Mouse (Mus musculus) cerebellum, postnatal 14 days (tissue): ENCODE results near the gene Rere.
A peak's percentile ranks its signal among the peaks of the same experiment; 100 is the strongest.
"Not testable (repeated sequence)": the region's sequence is repeated elsewhere in the genome, so short reads cannot be mapped to it uniquely, and the experiment has no call there.

Source experiments
- DNase-seq, 2 experiments: peaks; one replicate each; pipeline ENCODE4 v3.0.0; 2021; ENCODE audit warnings: mixed read lengths in 2 of 2

The Rere gene

DNA sequence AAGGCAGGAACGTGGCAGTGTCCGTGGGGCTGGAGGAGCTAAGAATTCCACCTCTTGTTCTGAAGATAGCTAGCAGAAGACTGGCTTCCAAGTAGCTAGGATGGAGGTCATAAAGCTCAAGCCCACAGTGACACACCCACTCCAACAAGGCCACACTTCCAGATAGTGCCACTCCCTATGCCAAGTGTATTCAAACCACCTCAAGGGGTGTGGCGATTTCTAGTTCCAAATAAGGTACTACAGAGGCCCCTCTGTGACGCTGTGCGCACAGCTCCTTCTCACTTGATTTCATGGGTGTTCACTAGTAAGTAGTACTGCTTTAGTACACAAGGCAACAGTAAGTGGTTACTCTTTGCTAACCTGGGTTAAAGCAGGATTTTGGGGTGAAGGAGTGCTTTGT, 237.4 kb downstream of the Rere start:
- no peak for DNase-seq

- DNase-seq, result no peak
These were observed 238.6 kb downstream of the Rere start for GRCm38 (mm10) chr4:150520069-150520468.

DNA sequence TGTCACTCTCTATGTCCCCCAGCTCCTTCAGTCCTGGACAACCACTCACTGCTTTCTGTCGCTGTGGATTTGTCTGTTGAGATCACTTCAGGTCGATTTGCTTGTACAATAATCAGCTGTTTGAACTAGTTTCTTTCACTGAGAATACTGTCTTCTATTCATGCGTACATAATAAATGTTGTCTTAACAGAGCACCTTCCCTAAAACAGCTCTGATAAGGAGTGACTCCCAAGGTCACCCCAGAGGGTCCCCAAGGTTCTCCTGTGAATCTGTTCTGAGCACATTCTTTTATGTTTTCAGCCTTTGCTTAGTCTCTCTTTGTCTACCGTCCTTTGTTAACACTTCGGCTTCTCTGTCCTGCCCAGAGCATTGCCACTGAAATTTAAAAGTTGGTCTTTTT, 241.0 kb downstream of the Rere start:
- DNase-seq, result no peak

- DNase-seq, result no peak
These were observed 241.9 kb downstream of the Rere start for GRCm38 (mm10) chr4:150523351-150523750.

DNA sequence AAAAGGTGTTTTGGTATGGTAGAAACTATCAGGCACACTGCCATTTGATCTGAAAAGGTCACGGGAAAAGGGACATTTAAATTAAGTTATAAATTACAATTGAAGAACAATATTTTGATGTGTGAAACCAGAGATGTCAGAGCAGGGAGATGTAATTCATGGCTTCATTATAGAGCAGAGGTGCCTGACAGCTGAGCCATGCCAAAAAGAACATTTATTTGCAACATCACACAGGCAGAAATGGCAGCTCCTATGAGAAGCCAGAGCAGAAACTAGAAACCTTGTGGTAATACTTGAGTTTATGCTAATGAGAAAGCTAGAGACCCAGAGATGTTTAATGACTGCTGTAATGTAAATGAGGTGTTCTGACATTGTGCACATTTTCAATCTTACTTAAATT, 244.8 kb downstream of the Rere start:
- no peak for DNase-seq

DNA sequence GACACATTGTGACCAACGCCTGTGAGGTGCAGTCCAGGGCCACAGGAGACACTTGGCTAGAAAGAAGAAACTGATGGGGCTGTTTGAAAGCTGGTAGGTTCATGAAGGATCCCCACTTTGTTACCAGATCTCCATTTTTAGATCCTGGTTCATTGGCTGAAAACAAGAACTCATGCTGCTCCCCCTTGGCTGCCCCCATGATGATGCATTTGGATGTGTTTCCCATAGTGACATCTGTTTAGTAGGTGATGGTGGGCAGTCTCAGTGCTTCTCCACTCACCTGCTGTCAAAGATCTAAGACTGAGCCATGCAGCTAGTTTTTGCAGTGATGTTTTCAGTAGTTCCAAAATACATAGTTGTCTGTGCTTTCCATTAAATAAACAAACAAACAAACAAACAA, 247.0 kb downstream of the Rere start:
- peak in 1 of 2 experiments; percentile 42 for DNase-seq

DNA sequence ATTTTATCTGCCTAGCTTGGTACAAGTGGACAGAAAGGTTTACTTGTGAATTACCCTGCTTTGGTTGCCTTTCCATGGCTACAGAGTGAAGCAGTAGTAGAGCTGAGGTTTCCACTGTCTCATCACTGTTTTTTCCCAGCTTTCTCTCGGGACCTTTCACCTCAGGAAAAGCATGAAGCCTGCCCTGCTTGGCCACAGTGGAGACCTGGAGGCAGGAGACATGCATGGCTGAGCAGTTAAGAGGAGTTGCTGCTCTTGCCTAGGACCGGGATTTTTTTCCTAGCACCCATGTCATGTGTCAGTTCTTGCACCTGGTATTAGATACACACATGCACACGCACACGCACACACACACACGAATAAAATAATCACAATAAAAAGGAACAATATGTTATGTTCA, 247.4 kb downstream of the Rere start:
- no peak for DNase-seq

- no peak for DNase-seq
These were observed 250.4 kb downstream of the Rere start for GRCm38 (mm10) chr4:150531869-150532268.

- DNase-seq, result no peak
These were observed 255.5 kb downstream of the Rere start for GRCm38 (mm10) chr4:150536821-150537510.

DNA sequence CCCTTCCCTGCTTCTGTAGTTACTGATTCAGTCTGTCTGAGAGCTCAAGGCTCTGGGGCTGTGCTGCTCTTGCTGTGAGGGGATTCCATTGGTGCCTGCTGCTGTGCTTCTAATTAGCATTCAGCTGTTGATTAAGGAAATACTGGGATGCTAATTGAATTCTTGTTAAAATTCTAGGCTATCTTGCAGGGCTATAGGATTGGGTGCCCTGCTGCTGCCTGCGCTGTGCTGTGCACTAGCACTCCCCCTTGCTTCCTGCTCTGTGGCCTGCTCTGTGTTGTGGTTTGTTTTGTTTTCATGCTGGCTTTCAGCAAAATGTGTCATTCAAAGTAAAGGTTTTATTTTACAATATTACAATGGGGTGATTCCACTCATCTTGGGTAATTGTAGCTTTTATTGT, 258.4 kb downstream of the Rere start:
- DNase-seq, result no peak

DNA sequence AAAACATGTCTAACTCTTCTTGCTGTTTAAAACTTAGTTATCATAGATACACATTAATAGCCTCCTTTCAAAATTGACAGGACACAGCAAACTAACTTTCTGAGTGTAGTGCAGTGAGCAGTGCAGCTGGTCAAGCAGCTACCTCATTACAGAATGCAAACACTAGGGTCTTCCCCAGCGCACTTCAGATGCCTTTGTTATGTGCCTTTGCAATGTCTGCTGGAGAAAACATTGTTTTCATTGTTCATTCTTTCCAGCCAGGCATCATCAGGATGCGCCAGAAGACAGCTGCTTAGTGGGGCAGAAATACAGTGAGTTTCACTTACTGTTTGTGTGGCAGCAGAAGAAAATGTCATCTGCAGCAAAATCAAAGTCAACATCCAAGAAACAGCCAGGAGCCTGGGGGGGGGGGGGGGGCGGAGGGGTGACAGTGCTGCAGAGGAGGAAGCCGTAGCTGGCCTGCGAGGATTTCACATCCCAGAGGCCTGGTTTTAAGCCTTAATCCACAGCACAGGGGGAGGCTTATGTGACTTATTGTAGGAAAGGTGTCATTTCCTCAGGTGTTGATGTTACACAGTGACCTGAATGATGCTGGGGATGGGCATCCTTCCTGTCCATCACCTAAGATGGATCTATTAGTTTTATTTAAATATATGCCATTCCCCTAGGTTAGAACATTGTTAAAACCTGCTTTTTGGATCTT, 259.1 kb downstream of the Rere start:
- no peak for DNase-seq

GRCm38 (mm10) chr4:150544231-150544630, 262.8 kb downstream of the Rere start:
- DNase-seq, result no peak

GRCm38 (mm10) chr4:150544652-150545258, 263.3 kb downstream of the Rere start:
- no peak for DNase-seq

GRCm38 (mm10) chr4:150545775-150546174, 264.3 kb downstream of the Rere start:
- DNase-seq, result no peak

GRCm38 (mm10) chr4:150546296-150546695, 264.9 kb downstream of the Rere start:
- DNase-seq, result not testable (repeated sequence)

GRCm38 (mm10) chr4:150549393-150549792, 267.9 kb downstream of the Rere start:
- DNase-seq, result no peak

- peak in 1 of 2 experiments; percentile 44 for DNase-seq
These were observed 268.7 kb downstream of the Rere start for GRCm38 (mm10) chr4:150549989-150550716.

DNA sequence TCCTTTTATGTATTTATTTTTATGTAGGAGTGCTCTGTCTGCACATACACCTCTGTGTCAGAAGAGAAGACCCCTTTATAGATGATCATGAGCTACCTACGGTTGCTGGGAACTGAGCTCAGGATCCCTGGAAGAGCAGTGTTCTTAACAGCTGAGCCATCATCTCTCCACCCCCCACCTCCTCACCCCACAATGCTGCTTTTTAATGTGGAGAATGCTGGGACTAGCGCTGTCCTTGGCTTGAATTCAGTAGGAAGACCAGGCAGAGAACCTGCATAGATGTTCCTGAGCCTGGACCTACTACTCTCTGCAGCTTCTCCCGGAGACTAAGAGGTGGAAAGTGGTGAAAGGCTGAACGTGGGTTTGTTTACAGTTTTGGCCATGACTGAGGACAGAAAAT, 269.9 kb downstream of the Rere start:
- no peak for DNase-seq

GRCm38 (mm10) chr4:150552751-150553600, 271.5 kb downstream of the Rere start:
- no peak for DNase-seq

DNA sequence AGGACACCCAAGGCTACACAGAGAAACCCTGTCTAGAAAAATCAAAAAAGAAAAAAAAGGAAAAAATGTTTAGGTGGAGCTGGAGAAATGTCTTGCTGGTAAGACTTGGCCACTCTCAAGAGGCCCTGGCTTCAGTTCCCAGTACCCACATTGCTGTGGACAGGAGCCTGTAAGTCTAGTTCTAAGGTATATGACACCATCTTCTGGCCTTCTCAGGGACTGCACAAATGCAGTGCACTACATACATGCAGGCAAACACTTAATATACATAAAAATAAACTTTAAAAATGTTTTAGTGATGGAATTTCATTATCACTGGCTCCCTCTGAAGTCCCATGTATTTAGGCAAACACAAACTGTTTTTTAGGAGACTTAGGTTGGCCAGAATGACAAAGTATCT, 274.3 kb downstream of the Rere start:
- no peak for DNase-seq

DNA sequence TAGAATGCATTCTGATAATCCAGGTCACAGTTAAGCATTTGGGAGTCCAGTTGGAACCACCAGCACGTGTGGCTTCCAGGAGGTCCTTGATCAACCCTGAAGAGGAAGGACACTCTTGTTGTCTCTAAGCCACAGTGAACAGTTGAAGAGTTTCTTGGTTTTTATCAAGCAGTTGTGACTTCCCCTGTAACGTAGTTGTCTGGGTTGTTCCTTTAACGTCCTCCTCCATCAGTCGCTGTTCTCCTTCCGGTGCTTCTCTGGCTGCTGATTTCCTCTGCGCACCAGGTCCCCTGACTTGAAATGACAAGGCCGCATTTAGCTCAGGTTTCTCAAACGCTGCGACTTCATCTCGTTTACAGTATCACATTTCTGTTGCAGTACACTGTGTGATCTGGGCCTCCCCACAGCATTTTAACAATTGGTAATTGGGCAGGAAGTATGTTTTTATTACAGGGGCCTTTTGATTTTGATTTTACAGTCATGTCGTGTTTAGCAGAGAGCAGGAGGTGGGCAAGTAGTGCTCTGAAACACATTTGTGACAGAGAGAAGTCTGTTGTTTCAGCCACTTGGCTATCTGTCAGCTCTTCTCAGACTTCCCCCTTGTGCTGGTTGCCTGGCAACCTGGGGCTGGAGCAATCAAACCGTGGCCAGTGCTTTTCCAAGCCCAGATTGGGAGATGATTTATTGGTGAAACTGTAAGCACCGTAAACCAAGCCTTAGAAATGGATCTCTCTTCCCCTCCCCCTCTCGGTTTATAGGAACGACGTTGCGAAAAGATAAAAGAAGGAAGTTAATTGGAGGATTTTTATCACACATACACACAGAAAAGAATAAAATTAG, 275.2 kb downstream of the Rere start:
- peak; percentile 84 to 89 for DNase-seq
